In the genomic region with DNA sequence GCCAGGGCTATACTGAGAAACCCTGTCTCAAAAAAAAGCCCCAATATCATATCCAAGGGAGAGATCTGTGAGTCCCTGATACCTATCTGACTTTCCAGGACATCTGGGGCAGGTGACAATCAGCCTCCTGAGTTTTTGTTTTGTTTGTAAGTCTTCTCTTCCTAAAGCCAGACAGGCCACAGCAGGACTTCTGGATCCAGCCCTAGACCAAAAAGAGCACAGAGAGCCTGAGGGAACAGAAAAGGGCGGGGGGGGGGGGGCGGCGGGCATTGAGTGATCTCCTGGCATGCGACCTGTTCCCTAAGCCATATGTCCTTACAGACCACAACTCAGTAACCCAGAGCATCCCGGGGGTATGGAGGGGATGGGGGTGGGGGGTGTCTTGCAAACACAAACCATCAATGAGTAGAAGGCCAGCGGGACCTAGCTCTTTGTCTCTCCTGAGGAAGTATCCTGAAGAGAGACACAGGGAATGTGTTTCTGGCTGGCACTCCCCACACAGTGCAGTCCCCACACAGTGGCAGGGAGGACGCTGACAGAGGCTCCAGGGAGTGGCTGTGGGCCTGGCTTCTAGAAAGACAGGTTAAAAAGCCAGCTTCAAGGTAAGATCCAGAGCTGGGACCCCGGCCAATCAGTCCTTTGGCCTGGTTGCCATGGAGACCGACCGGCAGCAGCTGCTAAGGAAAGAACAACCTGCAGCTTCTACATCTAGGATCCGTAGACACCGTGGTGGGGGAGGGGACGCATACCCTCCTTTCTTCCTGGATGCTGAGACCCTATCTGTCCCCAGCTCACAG, we compare ENCODE assay signal across 9 mouse cellular contexts. TPM values are rescaled to one million over a fixed set of nuclear protein-coding genes. Genes with fewer than 3 reads are reported as not detected.
DNase-seq lines count a peak whose midpoint lies in the region; ATAC-seq and TF ChIP-seq lines count a peak whose summit lies in the region.
"Had no signal": no experiment of that assay in that cellular context is flagged by ENCODE, and none has a peak within 500 bp of the region (broad histone marks: within the 10 kb centered on the region; RNA-seq: fewer than 3 reads in every experiment).

No protein-coding gene starts in this region.

- ATAC-seq in hindbrain, embryonic 13.5 days (ENCODE audit: low FRiP score) = peak; percentile 80

- TF ChIP-seq CTCF in layer of hippocampus, adult 2 months (conservative IDR thresholded peaks at IDR 0.05) = no peak

- no peak overlapping the region for H3K4me3 ChIP-seq in layer of hippocampus, adult 2 months
- no peak overlapping the region for H3K4me3 ChIP-seq in hindbrain, embryonic 13.5 days
- H3K4me3 ChIP-seq: embryonic facial prominence, embryonic 15.5 days had no signal

- DNase-seq in layer of hippocampus, adult 2 months (ENCODE audit: low spot score in 2 of 2) = no peak
- DNase-seq in layer of hippocampus, postnatal 10 days (ENCODE audit: low spot score in 2 of 2) = no peak
- DNase-seq in cerebellum, adult 8-10 months = peak; percentile 79
- DNase-seq in neural tube, embryonic 10.5 days (ENCODE audit: extremely low spot score, low spot score) = peak; percentile 52
- DNase-seq in thymus, postnatal 10 days (ENCODE audit: low spot score in 2 of 2) = no peak
- no peak for DNase-seq in lung, postnatal 4 days
- no peak for DNase-seq in adrenal gland, postnatal 14 days

- WGBS in hindbrain, embryonic 13.5 days = 13% methylated on average over 13 of the region's 13 CpGs

- H3K27ac ChIP-seq in layer of hippocampus, adult 2 months = peak overlapping the region; percentile 94
- peak overlapping the region; percentile 98 for H3K27ac ChIP-seq in hindbrain, embryonic 13.5 days
- H3K27ac ChIP-seq: embryonic facial prominence, embryonic 15.5 days had no signal

- H3K4me1 ChIP-seq in hindbrain, embryonic 13.5 days (replicated peaks) = peaks cover 60% of the 10 kb centered on the region

- peak overlapping the region; percentile 32 for H3K4me2 ChIP-seq in hindbrain, embryonic 13.5 days
- H3K4me2 ChIP-seq: embryonic facial prominence, embryonic 15.5 days had no signal

- 0 out of 2 replicates have a peak, but pooled peaks cover 8% of the 10 kb centered on the region for H3K27me3 ChIP-seq in hindbrain, embryonic 13.5 days

- no peaks in the 10 kb centered on the region for H3K9me3 ChIP-seq in hindbrain, embryonic 13.5 days
- H3K9me3 ChIP-seq: embryonic facial prominence, embryonic 15.5 days had no signal

- H3K36me3 ChIP-seq in hindbrain, embryonic 13.5 days = no peaks in the 10 kb centered on the region
- H3K36me3 ChIP-seq: embryonic facial prominence, embryonic 15.5 days had no signal

- peak overlapping the region; percentile 67 for H3K9ac ChIP-seq in hindbrain, embryonic 13.5 days
- H3K9ac ChIP-seq: embryonic facial prominence, embryonic 15.5 days had no signal

RNA-seq across cellular contexts. Expression of a gene that starts 18.3 kb away (rescaled TPM):
- 100 to 1,000 TPM; 362 to 369 TPM for total RNA-seq in layer of hippocampus, adult 2 months (2021)
- total RNA-seq in layer of hippocampus, postnatal 10 days (2021) = 1,000 to 10,000 TPM; 1,050 to 1,137 TPM
- polyA plus RNA-seq in hindbrain, embryonic 13.5 days (2015; fragmentation: Nextera tagmentation; extraction: Ambion mirVana) = 6,917 and 6,921 TPM in 2 replicates
- total RNA-seq in adrenal gland, postnatal 14 days (2021) = 118 and 119 TPM in 2 replicates

RNA-seq across cellular contexts. Expression of a gene that starts 46.7 kb away (rescaled TPM):
- 10 to 100 TPM; 60.2 to 64.7 TPM for total RNA-seq in layer of hippocampus, adult 2 months (2021)
- 10 to 100 TPM; 50.0 to 51.9 TPM for total RNA-seq in layer of hippocampus, postnatal 10 days (2021)
- 20.2 and 21.5 TPM in 2 replicates for polyA plus RNA-seq in hindbrain, embryonic 13.5 days (2015; fragmentation: Nextera tagmentation; extraction: Ambion mirVana)
- total RNA-seq in adrenal gland, postnatal 14 days (2021) = 25.9 and 32.2 TPM in 2 replicates

RNA-seq across cellular contexts. Expression of a gene that starts 53.7 kb away (rescaled TPM):
- 1 to 10 TPM; 6.6 to 9.0 TPM for total RNA-seq in layer of hippocampus, adult 2 months (2021)
- total RNA-seq in layer of hippocampus, postnatal 10 days (2021) = 10 to 100 TPM; 11.5 to 13.1 TPM
- polyA plus RNA-seq in hindbrain, embryonic 13.5 days (2015; fragmentation: Nextera tagmentation; extraction: Ambion mirVana) = 7.8 TPM in 2 replicates
- 15.9 and 21.2 TPM in 2 replicates for total RNA-seq in adrenal gland, postnatal 14 days (2021)

Comparison
In these comparisons a context has a peak if more than half of its experiments do, and no peak if none do; other contexts are left out.
1. DNase-seq: peak in cerebellum, adult 8-10 months (single experiment) and neural tube, embryonic 10.5 days (single experiment); none in layer of hippocampus, adult 2 months (0 of 2), layer of hippocampus, postnatal 10 days (0 of 2), thymus, postnatal 10 days (0 of 2), lung, postnatal 4 days (0 of 2) and adrenal gland, postnatal 14 days (single experiment).